Mouse (Mus musculus): ENCODE data around the gene Htatsf1.

The Htatsf1 gene

GRCm38 (mm10) chrX:57053174-57053992 lies at the start of gene Htatsf1:
Gene Htatsf1 (plus strand): TSS chrX:57053583.
- peak; percentile 87 for DNase-seq (ENCODE audit: low read depth)

- DNase-seq (ENCODE audit: low read depth), result no peak
Observed at GRCm38 (mm10) chrX:57012891-57013290, 40.5 kb upstream of the Htatsf1 start.

- no peak for DNase-seq (ENCODE audit: low read depth)
Observed at GRCm38 (mm10) chrX:57042774-57043173, 10.6 kb upstream of the Htatsf1 start, which contains the start of gene Brs3. Gene Brs3 (plus strand): TSS chrX:57043074.

GRCm38 (mm10) chrX:57043869-57044268 lies 9.5 kb upstream of the Htatsf1 start:
- DNase-seq (ENCODE audit: low read depth), result no peak

GRCm38 (mm10) chrX:57052848-57053173 lies 572 bp upstream of the Htatsf1 start:
- no peak for DNase-seq (ENCODE audit: low read depth)

GRCm38 (mm10) chrX:57053993-57054385 lies 606 bp downstream of the Htatsf1 start:
- DNase-seq (ENCODE audit: low read depth), result no peak

- peak; percentile 60 for DNase-seq (ENCODE audit: low read depth)
Observed at GRCm38 (mm10) chrX:57081496-57081895, 28.1 kb downstream of the Htatsf1 start.

GRCm38 (mm10) chrX:57087806-57088205 lies 34.4 kb downstream of the Htatsf1 start, which contains the start of gene Vgll1:
Gene Vgll1 (plus strand): TSS chrX:57088106.
- DNase-seq (ENCODE audit: low read depth), result no peak

GRCm38 (mm10) chrX:57103415-57103814 lies 50.0 kb downstream of the Htatsf1 start:
- DNase-seq (ENCODE audit: low read depth), result no peak

GRCm38 (mm10) chrX:57106956-57107355 lies 53.6 kb downstream of the Htatsf1 start:
- DNase-seq (ENCODE audit: low read depth), result peak; percentile 24

All from NIH3T3 (cell line).